ENCODE assay signal across 7 mouse cellular contexts in the genomic region with DNA sequence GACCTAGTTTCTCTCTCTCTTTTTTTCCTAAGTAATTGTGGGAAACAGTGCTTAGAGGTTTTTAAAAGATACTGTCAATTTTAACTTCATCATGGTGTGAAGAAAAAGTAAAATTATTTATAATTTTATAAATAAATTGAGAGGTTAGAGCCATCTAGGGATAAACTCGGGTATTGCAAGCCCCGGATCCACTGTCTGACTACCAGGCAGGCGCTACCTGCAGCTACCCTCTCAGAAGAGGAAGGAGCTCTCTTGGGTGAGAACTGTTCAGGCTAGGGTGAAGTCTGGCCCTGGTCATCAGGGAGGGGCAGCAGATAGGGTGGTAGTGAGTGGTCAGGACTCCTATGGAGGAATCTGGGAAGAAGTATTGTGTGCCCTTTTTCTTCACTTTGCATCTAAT.
DNase-seq lines count a peak whose midpoint lies in the region; ATAC-seq lines count a peak whose summit lies in the region.

No protein-coding gene starts in this region.

- H3K4me3 ChIP-seq in hindbrain, embryonic 11.5 days (ENCODE audit: low read depth, low read length), result no peak overlapping the region
- H3K4me3 ChIP-seq in hindbrain, embryonic 12.5 days, result no peak overlapping the region

- H3K4me1 ChIP-seq in hindbrain, embryonic 11.5 days (replicated peaks; ENCODE audit: control insufficient read depth, insufficient read depth, low read length), result 0 out of 2 replicates have a peak, but pooled peaks cover 2% of the 10 kb centered on the region
- peaks cover 7% of the 10 kb centered on the region; the same call in 1 of the 2 replicates for H3K4me1 ChIP-seq in hindbrain, embryonic 12.5 days

- H3K27me3 ChIP-seq in hindbrain, embryonic 11.5 days (ENCODE audit: control insufficient read depth, insufficient read depth, low read length), result no peaks in the 10 kb centered on the region
- no peaks in the 10 kb centered on the region for H3K27me3 ChIP-seq in hindbrain, embryonic 12.5 days

- DNase-seq in hindbrain, embryonic 11.5 days (ENCODE audit: low spot score), result peak; percentile 40
- peak; percentile 29 to 48 for DNase-seq in spleen, postnatal 36 days (ENCODE audit: low spot score in 2 of 2)
- DNase-seq in spleen, adult 12 weeks (ENCODE audit: low spot score), result no peak
- peak; percentile 37 to 54 for DNase-seq in adrenal gland, postnatal 36 days
- peak; percentile 64 to 68 for DNase-seq in kidney, postnatal 4 days
- DNase-seq in thymus, postnatal 0 days (ENCODE audit: low spot score), result peak; percentile 24

- H3K4me2 ChIP-seq in hindbrain, embryonic 11.5 days (replicated peaks; ENCODE audit: low read depth, low read length), result no peak overlapping the region
- H3K4me2 ChIP-seq in hindbrain, embryonic 12.5 days (replicated peaks), result no peak overlapping the region

- 26% methylated on average over 3 of the region's 3 CpGs for WGBS in hindbrain, embryonic 11.5 days
- 28% methylated on average over 3 of the region's 3 CpGs for WGBS in hindbrain, embryonic 12.5 days

- no peak overlapping the region for H3K27ac ChIP-seq in hindbrain, embryonic 11.5 days (ENCODE audit: low read depth, low read length)
- no peak overlapping the region for H3K27ac ChIP-seq in hindbrain, embryonic 12.5 days

- ATAC-seq in hindbrain, embryonic 11.5 days (ENCODE audit: low FRiP score), result no peak
- ATAC-seq in hindbrain, embryonic 12.5 days (ENCODE audit: low FRiP score), result no peak

- no peak overlapping the region for H3K9ac ChIP-seq in hindbrain, embryonic 11.5 days (ENCODE audit: low read depth, low read length)
- H3K9ac ChIP-seq in hindbrain, embryonic 12.5 days, result no peak overlapping the region

- H3K9me3 ChIP-seq in hindbrain, embryonic 11.5 days (ENCODE audit: control insufficient read depth, low read length), result no peaks in the 10 kb centered on the region
- H3K9me3 ChIP-seq in hindbrain, embryonic 12.5 days (replicated peaks), result no peaks in the 10 kb centered on the region

- H3K36me3 ChIP-seq in hindbrain, embryonic 11.5 days (ENCODE audit: control insufficient read depth, insufficient read depth, low read length), result no peaks in the 10 kb centered on the region
- H3K36me3 ChIP-seq in hindbrain, embryonic 12.5 days, result no peaks in the 10 kb centered on the region
